Mouse (Mus musculus) adrenal gland, postnatal 25 days (tissue): ENCODE results near the gene Hus1. TPM values are rescaled to one million over a fixed set of nuclear protein-coding genes. Genes with fewer than 3 reads are reported as not detected.

Source experiments
- DNase-seq: peaks from one replicate; pipeline ENCODE4 v3.0.0; 2021; ENCODE audit warnings: mixed read lengths
- total RNA-seq: library from RNA; stranded (reverse); gene quantifications from 2 replicates; pipeline ENCODE4 v1.2.3, GENCODE M21; 2021

Gene Hus1
- total RNA-seq, 1 experiment from 2014 or later = 10.9 TPM

DNA sequence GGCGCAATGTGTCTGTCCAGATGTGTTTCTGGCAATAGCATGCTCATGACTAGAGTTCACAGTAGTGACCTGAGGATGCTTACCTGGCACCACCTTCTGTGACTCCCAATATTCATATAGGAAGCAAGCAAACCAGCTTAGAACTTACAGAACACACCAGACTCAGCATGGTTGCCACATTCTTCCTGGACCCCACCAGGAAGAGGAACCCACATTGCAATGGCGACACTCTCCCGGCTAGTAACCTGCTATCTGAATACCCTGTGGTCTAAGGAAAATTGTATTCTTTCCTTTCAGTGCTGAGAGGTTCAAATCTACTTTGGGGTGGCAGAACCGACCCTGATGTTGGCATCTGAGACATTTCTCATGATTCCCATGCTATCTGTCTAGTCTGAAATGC is 32.8 kb downstream of the Hus1 start:
- no peak for DNase-seq

DNA sequence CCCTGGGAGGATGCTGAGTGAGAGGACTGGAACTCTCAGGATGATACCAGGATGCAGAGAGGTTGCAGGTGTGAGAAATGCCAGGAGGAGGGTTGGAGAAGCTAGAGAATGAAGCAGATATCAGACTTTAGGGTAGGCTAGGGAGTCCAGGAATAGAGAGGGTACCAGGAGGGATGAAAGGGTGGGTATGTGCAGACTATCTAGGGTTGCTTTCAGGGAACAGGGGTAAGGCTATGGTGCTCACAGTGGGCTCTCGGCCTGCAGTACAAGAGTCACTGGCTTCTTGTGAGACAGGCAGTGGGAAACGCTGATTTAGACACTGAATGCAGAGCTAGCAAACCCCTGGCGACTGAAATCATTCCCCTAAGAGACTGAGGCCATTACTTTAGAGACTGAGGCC is 37.8 kb downstream of the Hus1 start, which contains the start of gene Pkd1l1:
Pkd1l1 (minus strand) TSS at position 101 of the 400 bp plus-strand sequence.
- DNase-seq = no peak

DNA sequence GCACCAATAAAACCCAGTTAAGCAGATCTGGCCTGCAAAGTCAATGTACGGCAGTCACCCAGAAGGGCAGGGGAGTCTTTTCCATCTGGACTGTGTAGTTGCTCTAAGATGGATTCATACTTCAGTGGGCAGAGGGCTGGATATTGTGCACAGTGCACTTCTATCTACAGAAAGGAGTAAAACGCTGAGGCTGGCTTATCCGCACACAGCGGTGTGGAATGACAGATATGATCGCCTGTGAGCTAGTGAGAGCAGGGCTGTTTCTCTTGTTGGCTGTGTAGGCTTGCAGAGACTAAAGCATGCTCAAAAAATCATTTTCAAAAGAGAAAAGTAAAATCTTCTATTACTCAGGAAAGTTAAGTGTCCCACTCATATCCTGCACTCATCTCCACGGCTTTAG is 38.9 kb downstream of the Hus1 start:
- DNase-seq = no peak

GRCm38 (mm10) chr11:8970509-8970908 is 40.5 kb downstream of the Hus1 start:
- no peak for DNase-seq

DNA sequence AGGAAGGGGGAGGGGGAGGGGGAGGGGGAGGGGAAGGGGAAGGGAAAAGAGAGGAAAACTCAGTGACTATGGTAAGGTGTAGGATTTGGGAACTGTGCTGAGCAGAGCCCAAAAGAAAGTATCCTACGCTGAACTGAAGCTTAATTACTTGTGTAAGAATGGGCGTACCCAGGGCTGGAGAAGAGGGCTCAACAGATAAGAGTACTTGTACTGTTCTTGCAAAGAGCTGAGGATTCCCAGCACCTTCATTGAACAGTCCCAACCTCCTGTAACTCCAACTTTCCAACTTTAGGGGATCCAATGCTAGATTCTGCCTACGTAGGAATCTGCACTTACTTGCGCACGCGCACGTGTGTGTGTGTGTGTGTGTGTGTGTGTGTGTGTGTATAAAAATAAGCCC is 42.9 kb downstream of the Hus1 start:
- DNase-seq = no peak

- DNase-seq = no peak
Observed at GRCm38 (mm10) chr11:8958572-8958971, 52.4 kb downstream of the Hus1 start.

GRCm38 (mm10) chr11:8958108-8958507 is 52.9 kb downstream of the Hus1 start:
- no peak for DNase-seq

DNA sequence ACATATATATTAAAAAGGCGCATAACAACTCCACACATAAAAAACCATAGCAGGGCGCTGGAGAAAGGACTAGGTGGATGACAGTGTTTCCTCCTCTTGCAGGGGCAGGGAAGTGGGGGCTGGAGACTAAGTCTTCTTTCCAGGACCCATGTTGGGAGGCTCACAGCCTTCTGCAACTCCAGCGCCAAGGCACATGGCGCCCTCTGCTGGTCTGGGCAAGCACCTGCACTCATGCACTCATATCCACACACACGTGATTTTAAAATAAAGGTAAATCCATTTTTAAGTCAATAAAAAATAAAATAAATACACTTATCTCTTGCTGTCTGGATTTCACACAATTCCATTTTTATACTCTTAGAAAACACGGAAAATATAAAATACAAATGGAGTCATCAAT is 54.0 kb downstream of the Hus1 start:
- peak; percentile 5 for DNase-seq

- DNase-seq = peak; percentile 9
Observed at GRCm38 (mm10) chr11:8955678-8956077, 55.3 kb downstream of the Hus1 start.

GRCm38 (mm10) chr11:8949765-8950430 is 61.1 kb downstream of the Hus1 start:
- DNase-seq = no peak

- DNase-seq = no peak
Observed at GRCm38 (mm10) chr11:8948871-8949270, 62.1 kb downstream of the Hus1 start.

DNA sequence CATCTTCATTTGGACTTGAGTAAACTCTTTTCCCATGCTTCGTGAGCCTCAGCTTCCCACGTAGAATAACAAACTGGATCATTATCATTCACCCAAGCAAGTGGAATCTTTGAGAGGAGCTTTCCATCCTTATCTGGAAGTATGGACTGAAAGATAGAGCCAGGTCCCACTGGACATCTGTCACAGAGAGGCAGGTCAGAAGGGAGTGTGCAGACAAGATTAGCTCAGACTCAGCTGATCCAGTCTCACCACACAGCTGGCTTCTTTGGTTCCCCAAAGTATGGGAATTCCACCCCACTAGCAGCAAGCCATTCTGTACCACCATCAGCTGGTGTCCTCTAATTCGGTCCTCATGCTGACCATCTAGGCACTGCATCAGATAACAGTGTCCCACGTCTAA is 66.9 kb downstream of the Hus1 start:
- no peak for DNase-seq

Other genes with a start within 250 kb of the Hus1 start
- gene Pkd1l1, start 37.9 kb downstream of the Hus1 start, total RNA-seq = 0.06 TPM in 1 of 2 replicates, not detected in the other
- gene Gm11992, start 37.4 kb upstream of the Hus1 start, total RNA-seq = 0.18 TPM in 1 of 2 replicates, not detected in the other
- not detected in 2 replicates for gene Sun3, start 37.8 kb upstream of the Hus1 start, total RNA-seq
- 7.9 and 9.1 TPM in 2 replicates for gene Upp1, start 106.9 kb upstream of the Hus1 start, total RNA-seq
- 0.27 TPM in 1 of 2 replicates, not detected in the other for gene Abca13, start 180.8 kb upstream of the Hus1 start, total RNA-seq